Mouse (Mus musculus): Measurements from ENCODE around the gene Man2b1.
"Not testable (repeated sequence)": the region's sequence is repeated elsewhere in the genome, so short reads cannot be mapped to it uniquely, and the experiment has no call there.

Gene Man2b1

DNA sequence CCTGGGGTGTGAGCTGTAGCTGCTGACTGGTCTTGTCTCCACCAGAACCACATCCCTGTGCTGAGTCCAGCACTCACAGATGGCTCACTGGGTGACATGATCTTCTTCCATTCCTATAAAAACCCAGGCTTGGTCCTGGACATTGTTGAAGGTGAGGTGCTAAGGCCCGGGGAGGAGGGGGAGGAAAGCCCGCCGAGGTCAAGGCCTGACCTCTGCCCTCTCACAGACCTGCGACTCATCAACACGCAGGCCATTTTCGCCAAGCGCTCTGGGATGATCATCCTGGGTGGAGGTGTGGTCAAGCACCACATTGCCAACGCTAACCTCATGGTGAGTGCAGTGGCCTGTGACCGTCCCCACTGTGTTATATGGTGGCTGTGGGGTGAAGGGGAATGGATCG lies 8.9 kb upstream of the Man2b1 start:
- DNase-seq (ENCODE audit: low spot score) = no peak

- DNase-seq (ENCODE audit: low spot score) = no peak
Measured at GRCm38 (mm10) chr8:85074617-85075016, 8.5 kb upstream of the Man2b1 start.

- peak; percentile 53 for DNase-seq (ENCODE audit: low spot score)
Measured at GRCm38 (mm10) chr8:85076001-85076400, 7.1 kb upstream of the Man2b1 start.

- DNase-seq (ENCODE audit: low spot score) = peak; percentile 85
Measured at GRCm38 (mm10) chr8:85076993-85077392, 6.1 kb upstream of the Man2b1 start.

- no peak for DNase-seq (ENCODE audit: low spot score)
Measured at GRCm38 (mm10) chr8:85080214-85080531, 2.9 kb upstream of the Man2b1 start.

DNA sequence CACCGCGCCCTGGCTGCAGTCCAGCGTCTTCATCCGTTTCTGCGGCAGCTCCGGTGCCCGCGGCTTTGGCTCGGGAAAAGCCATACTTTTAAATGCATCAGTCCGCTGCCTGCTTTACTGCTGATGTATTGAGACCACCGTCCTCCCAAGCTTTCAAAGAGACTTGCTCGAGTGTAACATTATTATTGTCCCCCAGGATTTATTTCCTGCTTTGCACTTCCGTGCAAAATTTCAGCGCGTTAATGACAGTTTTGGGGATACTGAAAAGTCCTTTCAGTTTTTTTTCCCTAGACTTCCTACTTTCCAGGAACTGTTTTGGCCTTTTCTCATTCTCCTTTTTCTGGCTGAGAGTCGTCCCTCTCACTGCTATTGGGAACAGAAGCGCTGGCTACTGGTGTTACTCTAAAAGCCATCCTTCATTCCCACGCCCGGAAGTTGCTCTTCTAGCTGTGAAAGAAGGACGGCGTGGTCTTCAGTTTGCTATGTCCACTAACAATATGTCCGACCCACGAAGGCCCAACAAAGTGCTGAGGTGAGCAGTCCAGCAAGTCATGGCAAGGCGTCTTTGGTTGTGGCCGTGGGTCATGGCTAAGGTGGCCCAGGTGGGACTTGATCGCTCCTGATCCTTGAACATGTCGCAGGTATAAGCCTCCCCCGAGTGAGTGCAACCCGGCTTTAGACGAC lies 2.4 kb upstream of the Man2b1 start, which contains the start of gene Wdr83os:
TSS of gene Wdr83os (plus strand) at position 209 of the 684 bp plus-strand sequence.
- peak; percentile 71 for DNase-seq (ENCODE audit: low spot score)

DNA sequence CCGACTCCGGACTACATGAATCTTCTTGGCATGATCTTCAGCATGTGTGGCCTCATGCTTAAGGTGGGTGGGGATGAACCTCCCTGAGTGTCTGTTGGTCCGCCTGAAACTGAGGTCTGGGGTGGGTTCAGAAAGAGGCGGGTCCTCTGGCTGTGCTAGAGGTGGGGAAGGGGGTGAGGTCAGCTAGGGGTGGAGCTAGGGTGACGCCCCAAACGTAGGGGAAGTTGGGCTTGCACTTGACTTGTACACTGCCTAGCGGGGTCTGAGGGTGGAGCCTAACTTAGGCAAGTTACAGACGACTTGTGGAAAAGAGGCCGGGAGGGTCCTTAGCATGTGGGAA lies 1.9 kb upstream of the Man2b1 start, which contains the start of gene Wdr83:
TSS of gene Wdr83 (minus strand) at position 91 of the 340 bp plus-strand sequence.
- DNase-seq (ENCODE audit: low spot score) = peak; percentile 54

GRCm38 (mm10) chr8:85082169-85082568 lies 901 bp upstream of the Man2b1 start:
- DNase-seq (ENCODE audit: low spot score) = not testable (repeated sequence)

GRCm38 (mm10) chr8:85084633-85085032 lies 1.6 kb downstream of the Man2b1 start:
- no peak for DNase-seq (ENCODE audit: low spot score)

DNA sequence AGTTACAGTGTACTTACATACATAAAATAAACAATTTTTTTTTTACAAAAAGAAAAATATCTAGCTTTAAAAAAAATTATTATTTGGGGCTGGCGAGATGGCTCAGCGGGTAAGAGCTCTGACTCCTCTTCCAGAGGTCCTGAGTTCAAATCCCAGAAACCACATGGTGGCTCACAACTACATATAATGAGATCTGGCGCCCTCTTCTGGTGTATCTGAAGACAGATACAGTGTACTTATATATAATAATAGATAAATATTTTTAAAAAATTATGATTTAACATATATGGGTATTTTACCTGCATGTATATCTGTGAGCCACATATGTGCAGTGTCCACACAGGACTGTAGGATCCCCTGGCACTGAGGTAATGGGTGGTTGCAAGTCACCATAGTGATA lies 3.2 kb downstream of the Man2b1 start:
- no peak for DNase-seq (ENCODE audit: low spot score)

DNA sequence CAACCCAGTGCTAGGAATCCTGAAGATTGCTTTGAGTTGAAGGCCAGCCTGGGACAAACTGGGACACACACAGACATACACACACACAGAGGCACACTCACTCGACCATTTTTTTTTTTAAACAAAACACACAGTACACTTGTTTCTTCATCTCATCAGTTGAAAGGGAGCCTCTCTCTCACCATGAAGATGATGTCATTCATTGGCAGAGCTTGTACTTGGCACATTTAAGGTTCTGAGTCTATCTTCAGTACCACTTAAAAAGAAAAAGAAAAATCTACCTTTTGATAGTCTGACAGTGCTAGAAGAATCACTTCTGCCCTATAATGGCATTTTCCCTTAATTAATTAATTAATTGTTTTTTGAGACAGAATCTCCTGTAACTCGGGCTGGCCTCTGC lies 5.7 kb downstream of the Man2b1 start:
- DNase-seq (ENCODE audit: low spot score) = no peak

- DNase-seq (ENCODE audit: low spot score) = no peak
Measured at GRCm38 (mm10) chr8:85090856-85091255, 7.8 kb downstream of the Man2b1 start.

GRCm38 (mm10) chr8:85091526-85092090 lies 8.5 kb downstream of the Man2b1 start:
- no peak for DNase-seq (ENCODE audit: low spot score)

GRCm38 (mm10) chr8:85095051-85095450 lies 12.0 kb downstream of the Man2b1 start:
- DNase-seq (ENCODE audit: low spot score) = no peak

- DNase-seq (ENCODE audit: low spot score) = no peak
Measured at GRCm38 (mm10) chr8:85095566-85095965, 12.5 kb downstream of the Man2b1 start.

- DNase-seq (ENCODE audit: low spot score) = no peak
Measured at GRCm38 (mm10) chr8:85096196-85096595, 13.1 kb downstream of the Man2b1 start.

GRCm38 (mm10) chr8:85096850-85097249 lies 13.8 kb downstream of the Man2b1 start:
- DNase-seq (ENCODE audit: low spot score) = no peak

DNA sequence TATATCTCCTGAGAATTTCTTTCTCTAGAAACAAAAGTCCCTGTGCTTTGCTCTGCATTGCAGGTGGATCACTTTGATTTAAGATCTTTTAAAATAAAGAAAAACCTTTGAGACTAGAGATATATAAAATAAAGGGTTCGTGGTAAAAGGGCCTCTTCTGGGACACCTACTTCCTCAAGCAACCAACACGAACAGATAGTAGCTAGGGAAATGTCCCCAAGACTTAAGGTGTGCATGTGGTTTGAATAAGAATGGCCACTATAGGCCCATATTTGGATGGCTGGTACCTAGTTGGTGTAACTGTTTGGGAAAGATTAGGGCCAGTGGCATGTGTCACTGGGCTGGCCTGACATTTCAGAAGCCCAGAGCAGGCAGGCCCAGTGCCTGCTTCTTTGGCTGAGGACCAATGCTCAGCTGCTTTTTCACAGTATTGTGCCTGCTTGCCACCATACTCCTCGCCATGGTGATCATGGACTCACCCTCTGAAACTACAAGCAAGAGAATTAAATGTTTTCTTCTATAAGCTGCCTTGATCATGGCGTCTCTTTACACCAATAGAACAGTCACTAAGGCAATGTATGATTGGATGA lies 17.1 kb downstream of the Man2b1 start:
- no peak for DNase-seq (ENCODE audit: low spot score)

- no peak for DNase-seq (ENCODE audit: low spot score)
Measured at GRCm38 (mm10) chr8:85113241-85113640, 30.2 kb downstream of the Man2b1 start.

DNA sequence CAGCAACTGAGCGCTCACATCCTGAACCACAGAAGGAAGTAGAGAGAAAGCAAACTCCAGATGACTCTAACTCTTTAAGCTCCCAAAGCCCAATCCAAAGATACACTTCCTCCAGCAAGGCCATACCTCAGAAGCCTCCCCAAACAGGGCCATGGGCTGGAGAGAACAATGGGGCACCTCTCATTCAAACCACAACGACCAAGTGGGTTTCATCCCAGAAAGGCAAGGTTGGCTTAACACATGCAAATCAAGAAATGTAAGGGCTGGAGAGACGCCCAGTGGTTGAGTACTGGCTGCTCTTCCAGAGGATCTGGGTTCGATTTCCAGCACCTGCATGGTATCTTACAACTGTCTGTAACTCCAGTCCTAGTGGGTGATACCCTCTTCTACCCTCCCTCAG lies 32.4 kb downstream of the Man2b1 start:
- no peak for DNase-seq (ENCODE audit: low spot score)

DNA sequence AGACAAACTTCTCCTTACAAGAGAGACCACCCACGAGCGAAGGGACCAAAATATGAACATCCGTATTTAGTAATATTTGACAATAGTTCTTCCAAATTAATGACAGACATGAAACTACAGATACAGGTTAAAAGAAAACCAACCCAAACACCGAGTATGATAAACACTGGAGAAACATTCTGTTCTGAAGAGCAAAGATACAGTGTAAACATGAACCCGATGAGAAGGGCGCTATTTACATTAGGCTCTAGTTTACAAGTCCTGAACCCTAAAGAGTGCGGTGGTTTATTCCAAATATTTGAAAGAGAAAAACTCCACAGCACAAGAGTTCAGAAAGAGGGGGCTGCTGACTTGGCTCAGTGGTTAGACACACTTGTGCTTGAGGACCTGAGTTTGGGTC lies 33.9 kb downstream of the Man2b1 start:
- DNase-seq (ENCODE audit: low spot score) = no peak

DNA sequence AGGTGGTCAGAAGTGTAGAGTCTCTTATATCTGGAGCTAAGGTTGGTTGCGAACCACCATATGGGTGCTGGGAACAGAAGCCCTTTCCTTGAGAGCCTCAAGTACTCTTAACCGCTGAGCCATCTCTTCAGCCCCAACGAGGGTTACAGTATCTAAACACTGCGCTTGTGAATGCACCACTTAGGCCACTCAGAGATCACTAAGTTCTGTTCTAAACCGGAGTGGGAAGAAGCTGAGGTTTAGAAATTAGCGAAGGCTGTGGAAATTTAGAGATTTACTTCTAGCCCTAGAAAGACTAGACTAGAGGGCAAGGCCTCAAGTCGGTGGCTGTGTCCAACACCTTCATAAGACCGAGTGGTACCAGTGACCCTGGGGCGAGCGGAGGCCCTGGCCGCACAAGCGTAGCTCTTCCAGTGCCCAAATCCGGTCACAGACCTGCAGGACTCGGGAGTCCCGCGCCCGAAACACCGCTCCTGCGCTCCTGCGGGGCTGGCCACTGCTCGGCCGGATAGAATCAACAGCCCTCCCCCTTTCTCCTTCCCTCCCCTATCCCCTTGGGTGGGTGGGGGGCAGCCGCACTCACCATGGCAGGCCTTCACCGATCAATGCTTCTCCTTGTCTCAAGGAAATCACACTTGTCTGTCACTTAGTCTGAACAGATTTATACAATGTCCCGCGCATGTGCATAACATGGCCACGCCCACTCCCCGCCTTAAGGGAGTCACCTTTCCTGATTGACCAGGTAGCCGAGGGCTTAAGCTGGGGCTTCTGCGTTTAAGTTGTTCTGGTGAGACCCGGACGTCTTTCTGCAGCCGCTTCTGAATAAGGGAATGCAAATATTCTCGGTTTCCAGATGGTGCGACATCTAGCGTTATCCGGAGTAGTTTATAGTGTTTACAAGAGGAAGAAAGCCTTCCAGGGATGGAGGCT lies 36.2 kb downstream of the Man2b1 start:
- no peak for DNase-seq (ENCODE audit: low spot score)

GRCm38 (mm10) chr8:85120251-85120650 lies 37.2 kb downstream of the Man2b1 start:
- not testable (repeated sequence) for DNase-seq (ENCODE audit: low spot score)

All from c-Kit-positive CD71-positive TER-119-positive erythroid progenitor cells, embryonic 14.5 days (primary cell).